Mouse (Mus musculus) C2C12 (cell line): ENCODE data around the gene Slc35c1. TPM values are rescaled to one million over a fixed set of nuclear protein-coding genes. Genes with fewer than 3 reads are reported as not detected.
A peak's percentile ranks its signal among the peaks of the same experiment; 100 is the strongest.

Experiments used
- H3K27me3 ChIP-seq: one replicate; pipeline ENCODE4 v1.6.1; 2011; ENCODE audit not compliant: control insufficient read depth, insufficient read depth, insufficient read length
- H3K36me3 ChIP-seq: one replicate; pipeline ENCODE4 v1.6.1; 2011; ENCODE audit not compliant: control insufficient read depth, insufficient read depth
- H3K4me3 ChIP-seq: one replicate; pipeline ENCODE4 v1.5.1; 2011; ENCODE audit warnings: mild to moderate bottlenecking, control low read depth; ENCODE audit not compliant: poor library complexity, insufficient read depth, severe bottlenecking
- H3K79me2 ChIP-seq: one replicate; pipeline ENCODE4 v1.6.1; 2011; ENCODE audit not compliant: control insufficient read depth, insufficient read depth
- H3K79me3 ChIP-seq: one replicate; pipeline ENCODE4 v1.6.1; 2011; ENCODE audit warnings: low read depth, control low read depth
- H3ac ChIP-seq: one replicate; pipeline ENCODE3; 2011; ENCODE audit warnings: low read depth; ENCODE audit not compliant: control insufficient read depth, insufficient read length
- CEBPB ChIP-seq: IDR thresholded peaks from one replicate; pipeline ENCODE4 v1.6.1; 2011; ENCODE audit warnings: low read depth, mild to moderate bottlenecking, control low read depth, moderate library complexity
- CTCF ChIP-seq: IDR thresholded peaks from one replicate; pipeline ENCODE4 v1.5.1; 2011; ENCODE audit not compliant: control insufficient read depth, insufficient read depth, insufficient read length
- FOSL1 ChIP-seq: IDR thresholded peaks from one replicate; pipeline ENCODE4 v1.8.0; 2011; ENCODE audit warnings: mild to moderate bottlenecking, low read length; ENCODE audit not compliant: poor library complexity, insufficient read depth, severe bottlenecking
- MAX ChIP-seq: IDR thresholded peaks from one replicate; pipeline ENCODE4 v1.6.1; 2011; ENCODE audit warnings: mild to moderate bottlenecking, control low read depth
- MYOD1 ChIP-seq: IDR thresholded peaks from one replicate; pipeline ENCODE4 v1.6.1; 2011; ENCODE audit warnings: low read depth; ENCODE audit not compliant: control insufficient read depth, insufficient read length
- MYOG ChIP-seq: IDR thresholded peaks from one replicate; pipeline ENCODE4 v1.6.1; 2011; ENCODE audit not compliant: control insufficient read depth, insufficient read length; ENCODE audit errors: extremely low read depth
- USF1 ChIP-seq: IDR thresholded peaks from one replicate; pipeline ENCODE4 v1.6.1; 2011; ENCODE audit warnings: low read depth, mild to moderate bottlenecking, control low read depth, moderate library complexity
- polyA plus RNA-seq: library from polyadenylated mRNA; unstranded; fragments of >200 nt; fragmentation: generic; extraction: Trizol; gene quantifications from one replicate; pipeline ENCODE4 v1.2.1, GENCODE M21; 2012; ENCODE audit warnings: missing spikeins

The Slc35c1 gene
- polyA plus RNA-seq, 1 experiment, result 9.6 TPM

DNA sequence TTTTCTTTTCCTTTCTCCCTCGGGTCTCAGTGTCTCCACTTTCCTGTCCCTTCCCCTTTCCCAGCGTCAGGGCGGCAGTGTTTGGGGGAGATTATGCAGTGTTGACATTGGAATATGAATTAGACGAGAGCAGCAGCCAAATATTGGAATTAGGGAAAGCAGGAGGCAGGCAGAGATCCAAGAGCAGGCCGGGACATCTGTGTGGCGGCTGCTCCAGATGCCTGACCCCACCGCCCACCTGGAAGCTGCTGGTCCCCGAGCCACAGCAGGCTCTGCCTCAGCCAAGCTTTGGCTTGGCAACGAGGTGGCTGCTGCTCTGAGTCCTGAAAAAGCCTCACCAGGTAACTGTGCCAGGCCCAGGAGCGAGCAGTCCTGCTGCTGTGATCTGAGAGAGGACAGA is 36.3 kb upstream of the Slc35c1 start:
- Histone ChIP-seq H3ac (no peak overlapping the region), H3K36me3 (no peaks in the 10 kb centered on the region), H3K79me3 (no peaks in the 10 kb centered on the region), H3K79me2 (no peaks in the 10 kb centered on the region), H3K27me3 (peaks cover 55% of the 10 kb centered on the region), H3K4me3 (no peak overlapping the region)
- TF ChIP-seq USF1 (no peak), CEBPB (no peak), MYOG (no peak), CTCF (no peak), MYOD1 (no peak), FOSL1 (no peak), MAX (no peak)

DNA sequence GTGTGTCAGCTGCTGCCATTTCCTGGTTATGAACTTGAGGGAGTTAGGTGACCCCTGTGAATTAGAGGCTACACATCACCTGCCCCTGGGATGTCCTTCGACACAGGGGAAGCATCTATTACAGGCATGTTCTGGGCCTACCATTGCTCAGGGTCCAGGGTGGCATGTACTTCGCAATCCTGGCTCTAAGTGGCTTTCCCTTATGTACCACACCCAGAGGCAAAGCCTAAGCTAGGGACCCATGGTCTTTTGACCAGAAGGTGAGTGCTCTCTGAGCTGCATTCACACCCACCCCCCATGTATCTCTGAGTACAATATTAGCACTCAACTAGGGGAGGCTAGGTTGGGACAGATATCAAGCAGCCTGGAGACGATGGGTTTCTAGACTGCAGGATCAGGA is 34.6 kb upstream of the Slc35c1 start:
- H3ac ChIP-seq, result no peak overlapping the region
- H3K36me3 ChIP-seq, result no peaks in the 10 kb centered on the region
- no peaks in the 10 kb centered on the region for H3K79me3 ChIP-seq
- TF ChIP-seq FOSL1 (no peak), MAX (no peak), CEBPB (no peak), CTCF (no peak), MYOD1 (no peak), MYOG (no peak)
- H3K79me2 ChIP-seq, result no peaks in the 10 kb centered on the region
- peaks cover 62% of the 10 kb centered on the region for H3K27me3 ChIP-seq
- H3K4me3 ChIP-seq, result no peak overlapping the region

DNA sequence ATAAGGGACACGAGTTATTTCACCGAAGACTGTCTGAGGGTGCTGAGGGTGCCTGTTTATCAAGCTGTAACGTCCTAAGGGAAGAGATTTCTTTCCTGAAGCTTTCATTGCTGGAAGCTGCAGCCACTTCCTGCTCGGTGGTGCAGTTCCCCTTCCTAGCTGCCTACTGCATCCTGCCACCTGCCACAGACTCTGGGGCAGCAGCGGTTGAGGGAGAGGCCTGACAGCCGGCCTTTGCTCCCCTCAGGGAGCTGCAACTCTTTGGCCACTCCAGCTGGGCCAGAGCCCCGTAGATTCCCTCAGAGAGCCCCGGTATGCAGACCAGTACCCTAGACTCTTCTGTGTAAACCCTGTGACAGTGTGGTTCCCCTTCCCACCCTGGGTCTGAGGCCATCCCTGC is 34.1 kb upstream of the Slc35c1 start:
- Histone ChIP-seq H3ac (no peak overlapping the region), H3K4me3 (no peak overlapping the region), H3K27me3 (peaks cover 62% of the 10 kb centered on the region), H3K79me3 (no peaks in the 10 kb centered on the region), H3K79me2 (no peaks in the 10 kb centered on the region), H3K36me3 (no peaks in the 10 kb centered on the region)
- TF ChIP-seq FOSL1, result no peak
- TF ChIP-seq MYOD1, result no peak
- TF ChIP-seq CTCF, result no peak
- no peak for TF ChIP-seq MYOG
- TF ChIP-seq USF1, result no peak
- no peak for TF ChIP-seq MAX
- no peak for TF ChIP-seq CEBPB

DNA sequence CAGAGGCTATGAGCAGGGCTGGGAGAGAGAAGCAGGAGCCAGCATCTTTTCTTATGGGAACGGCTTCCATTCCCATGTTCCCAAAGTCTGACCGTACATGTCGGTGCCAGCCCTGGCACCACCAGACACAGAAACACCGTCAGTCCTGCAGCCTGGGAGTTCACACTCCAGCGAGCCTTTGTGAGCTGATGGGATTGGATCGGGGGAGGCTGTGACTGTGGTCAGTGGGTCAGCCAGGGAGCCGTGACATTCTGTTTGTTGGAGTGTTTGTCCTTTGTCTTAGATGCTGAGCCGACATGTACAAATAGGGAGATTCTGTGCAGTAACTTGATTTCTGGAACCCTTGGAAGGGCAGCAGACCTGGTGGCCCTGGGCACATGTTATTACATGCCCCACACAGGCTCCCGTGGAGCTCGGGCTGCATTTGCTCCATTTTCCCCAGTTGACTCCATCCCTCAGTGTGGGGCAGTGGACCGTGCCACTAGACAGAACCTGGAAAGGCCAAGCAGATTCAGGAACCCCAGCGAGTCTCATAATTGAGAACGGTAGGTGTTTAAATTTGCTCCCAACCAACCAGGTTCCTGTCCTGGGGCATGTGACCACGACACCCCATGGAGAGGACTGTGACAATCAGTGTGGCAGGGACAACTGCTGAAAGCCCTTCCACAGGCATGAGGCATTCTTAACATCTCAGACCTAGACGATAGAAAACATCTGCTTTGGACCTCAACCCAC is 33.5 kb upstream of the Slc35c1 start:
- Histone ChIP-seq H3K27me3 (peaks cover 62% of the 10 kb centered on the region), H3K36me3 (no peaks in the 10 kb centered on the region), H3K79me2 (no peaks in the 10 kb centered on the region), H3K79me3 (no peaks in the 10 kb centered on the region), H3K4me3 (no peak overlapping the region), H3ac (no peak overlapping the region)
- TF ChIP-seq MYOD1, result no peak
- TF ChIP-seq CEBPB, result no peak

DNA sequence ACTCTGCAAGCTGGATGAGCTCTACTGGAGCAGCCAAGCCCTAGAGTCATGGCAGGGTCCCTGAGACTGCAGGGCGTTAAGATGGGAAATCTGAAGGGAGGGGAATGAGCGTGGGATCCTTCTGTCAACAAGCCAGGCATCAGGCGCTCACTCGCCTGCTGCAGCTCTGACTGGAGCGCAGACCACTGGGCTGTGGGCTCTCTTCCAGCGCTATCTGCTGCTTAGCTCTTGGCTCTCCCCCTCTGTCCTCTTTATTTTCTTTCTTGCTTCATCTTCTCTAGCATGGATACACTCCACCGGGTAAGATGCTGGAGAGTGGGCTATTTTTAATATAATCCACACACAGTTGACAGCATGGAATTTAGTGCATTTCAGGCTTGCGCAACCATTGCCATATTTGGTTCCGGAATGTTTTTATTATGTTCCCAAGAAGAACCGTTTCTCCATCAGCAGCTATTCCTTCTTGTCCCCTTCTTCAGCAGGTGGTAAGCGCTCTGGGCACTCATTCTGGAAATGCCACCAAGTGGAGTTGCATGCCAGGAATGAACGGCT is 31.7 kb upstream of the Slc35c1 start:
- Histone ChIP-seq H3K36me3 (no peaks in the 10 kb centered on the region), H3ac (no peak overlapping the region), H3K79me2 (no peaks in the 10 kb centered on the region), H3K27me3 (peaks cover 65% of the 10 kb centered on the region), H3K79me3 (no peaks in the 10 kb centered on the region), H3K4me3 (no peak overlapping the region)
- peak; percentile 93 for TF ChIP-seq CEBPB
- no peak for TF ChIP-seq USF1
- no peak for TF ChIP-seq MAX
- no peak for TF ChIP-seq FOSL1

DNA sequence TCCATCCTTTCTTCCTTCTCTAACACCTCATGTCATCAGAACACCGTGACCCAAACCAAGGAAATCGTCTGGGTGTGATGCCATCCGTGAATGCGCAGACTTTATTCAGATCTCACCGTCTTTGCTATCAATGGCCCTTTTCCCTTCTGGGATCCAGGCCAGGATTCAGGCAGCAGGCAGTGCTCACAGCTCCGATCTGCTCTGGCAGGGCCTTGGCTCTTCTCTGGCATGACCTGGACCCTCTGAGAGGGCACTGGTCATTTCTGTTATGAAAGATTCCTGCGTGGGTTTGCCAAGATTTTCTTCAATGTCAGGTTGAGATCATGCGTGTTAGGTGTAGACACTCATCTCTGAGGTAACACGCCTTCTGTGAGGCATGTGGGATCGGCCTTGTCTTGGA is 30.2 kb upstream of the Slc35c1 start:
- H3K79me3 ChIP-seq, result no peaks in the 10 kb centered on the region
- H3K36me3 ChIP-seq, result no peaks in the 10 kb centered on the region
- no peak overlapping the region for H3ac ChIP-seq
- H3K79me2 ChIP-seq, result no peaks in the 10 kb centered on the region
- TF ChIP-seq MYOD1, result no peak
- no peak for TF ChIP-seq CTCF
- no peak for TF ChIP-seq CEBPB
- no peak for TF ChIP-seq FOSL1
- no peak for TF ChIP-seq MYOG
- TF ChIP-seq MAX, result no peak
- no peak for TF ChIP-seq USF1
- H3K4me3 ChIP-seq, result no peak overlapping the region
- H3K27me3 ChIP-seq, result peaks cover 56% of the 10 kb centered on the region
